Mouse (Mus musculus) MEL (cell line): ENCODE data around the gene Rtca. TPM values are rescaled to one million over a fixed set of nuclear protein-coding genes. Genes with fewer than 3 reads are reported as not detected.

Experiments
- DNase-seq: peaks from one replicate; pipeline ENCODE4 v3.0.0; 2011; ENCODE audit warnings: low read depth, low spot score
- H3K27ac ChIP-seq: 2 replicates; pipeline ENCODE4 v1.5.1; 2012; ENCODE audit warnings: low read depth, mild to moderate bottlenecking, control low read depth, low read length, moderate library complexity; ENCODE audit not compliant: control insufficient read depth
- H3K27me3 ChIP-seq, 2 experiments: fragments of 150-350 bp in 1 of 2; sonication (generic) in 1 of 2; 2 replicates each; pipeline ENCODE4 v1.6.1; 2012; ENCODE audit warnings: low read length in 2 of 2, mild to moderate bottlenecking in 2 of 2, improper control_type of control experiment in 1 of 2, moderate library complexity in 1 of 2; ENCODE audit not compliant: insufficient read depth in 2 of 2, control insufficient read depth in 1 of 2
- H3K36me3 ChIP-seq, 2 experiments: 2 replicates each; pipeline ENCODE4 v1.6.1; 2012 to 2014; ENCODE audit warnings: low read length in 2 of 2, improper control_type of control experiment in 1 of 2, inconsistent platforms in 1 of 2, mild to moderate bottlenecking in 1 of 2; ENCODE audit not compliant: insufficient read depth in 2 of 2, control insufficient read depth in 1 of 2
- H3K4me1 ChIP-seq, 2 experiments: fragments of 150-350 bp in 1 of 2; sonication (generic) in 1 of 2; 2 replicates each; pipeline ENCODE4 v1.6.1; 2012; ENCODE audit warnings: low read length in 2 of 2, improper control_type of control experiment in 1 of 2, mild to moderate bottlenecking in 1 of 2; ENCODE audit not compliant: insufficient read depth in 2 of 2, control insufficient read depth in 1 of 2
- H3K4me3 ChIP-seq, 2 experiments: fragments of 150-350 bp in 1 of 2; sonication (generic) in 1 of 2; 2 replicates each; pipeline ENCODE4 v1.5.1; 2012; ENCODE audit warnings: low read depth in 2 of 2, low read length in 2 of 2, mild to moderate bottlenecking in 2 of 2, moderate library complexity in 2 of 2, control low read depth in 1 of 2, improper control_type of control experiment in 1 of 2; ENCODE audit not compliant: control insufficient read depth in 1 of 2, insufficient read depth in 1 of 2
- H3K79me2 ChIP-seq: 2 replicates; pipeline ENCODE4 v1.6.1; 2012; ENCODE audit warnings: mild to moderate bottlenecking, low read length, moderate library complexity; ENCODE audit not compliant: control insufficient read depth, poor library complexity, insufficient read depth
- H3K9ac ChIP-seq: 2 replicates; pipeline ENCODE4 v1.6.1; 2012; ENCODE audit warnings: low read depth, mild to moderate bottlenecking, control low read depth, low read length, moderate library complexity; ENCODE audit not compliant: control insufficient read depth, poor library complexity, severe bottlenecking
- H3K9me3 ChIP-seq: fragments of 150-350 bp; sonication (generic); replicated peaks from 2 replicates; pipeline ENCODE4 v1.6.1; 2012; ENCODE audit warnings: mild to moderate bottlenecking, low read length, improper control_type of control experiment, moderate library complexity; ENCODE audit not compliant: insufficient read depth
- BHLHE40 ChIP-seq: IDR thresholded peaks from 2 replicates; pipeline ENCODE4 v1.6.1; 2012; ENCODE audit warnings: low read depth, mild to moderate bottlenecking, inconsistent platforms, low read length, improper control_type of control experiment, borderline replicate concordance
- CTCF ChIP-seq, 3 experiments: IDR thresholded peaks in 2 of 3; conservative IDR thresholded peaks in 1 of 3; 2 replicates each; pipeline ENCODE4 v1.5.1; 2011 to 2012; ENCODE audit warnings: low read length in 3 of 3, low read depth in 2 of 3, mild to moderate bottlenecking in 2 of 3, improper control_type of control experiment in 1 of 3, inconsistent platforms in 1 of 3, mixed read lengths in 1 of 3, moderate library complexity in 1 of 3; ENCODE audit not compliant: control insufficient read depth in 1 of 3, insufficient read depth in 1 of 3, poor library complexity in 1 of 3, severe bottlenecking in 1 of 3
- E2F4 ChIP-seq: IDR thresholded peaks from 2 replicates; pipeline ENCODE4 v1.6.1; 2011; ENCODE audit warnings: low read depth, low read length, improper control_type of control experiment, borderline replicate concordance
- ELF1 ChIP-seq: IDR thresholded peaks from 2 replicates; pipeline ENCODE4 v1.6.1; 2014; ENCODE audit warnings: low read depth, mild to moderate bottlenecking, inconsistent platforms, low read length, improper control_type of control experiment, moderate library complexity
- JUND ChIP-seq: IDR thresholded peaks from 2 replicates; pipeline ENCODE4 v1.6.1; 2011; ENCODE audit warnings: low read depth, mild to moderate bottlenecking, improper control_type of control experiment, low read length
- KAT2A ChIP-seq: conservative IDR thresholded peaks from 2 replicates; pipeline ENCODE4 v1.6.1; 2012; ENCODE audit warnings: low read depth, low read length, improper control_type of control experiment, inconsistent platforms
- MAZ ChIP-seq: IDR thresholded peaks from 2 replicates; pipeline ENCODE4 v1.6.1; 2012; ENCODE audit warnings: low read depth, mild to moderate bottlenecking, inconsistent platforms, low read length, improper control_type of control experiment
- MEF2A ChIP-seq: IDR thresholded peaks from 2 replicates; pipeline ENCODE4 v1.6.1; 2014; ENCODE audit warnings: low read depth, mild to moderate bottlenecking, inconsistent platforms, low read length, improper control_type of control experiment; ENCODE audit not compliant: poor library complexity, insufficient replicate concordance, severe bottlenecking; ENCODE audit errors: extremely low read depth
- MXI1 ChIP-seq: IDR thresholded peaks from 2 replicates; pipeline ENCODE4 v1.6.1; 2011; ENCODE audit warnings: mild to moderate bottlenecking, low read depth, low read length, improper control_type of control experiment
- MYC ChIP-seq: IDR thresholded peaks from 2 replicates; pipeline ENCODE4 v1.6.1; 2011; ENCODE audit warnings: low read depth, mild to moderate bottlenecking, low read length, improper control_type of control experiment, moderate library complexity
- POLR2A ChIP-seq, 2 experiments: IDR thresholded peaks; 2 replicates each; pipeline ENCODE4 v1.6.1; 2011 to 2012; ENCODE audit warnings: low read length in 2 of 2, mild to moderate bottlenecking in 2 of 2, control low read depth in 1 of 2, improper control_type of control experiment in 1 of 2, low read depth in 1 of 2, moderate library complexity in 1 of 2; ENCODE audit not compliant: control insufficient read depth in 1 of 2, insufficient read depth in 1 of 2, poor library complexity in 1 of 2
- POLR2AphosphoS5 ChIP-seq: IDR thresholded peaks from 2 replicates; pipeline ENCODE4 v1.6.1; 2012; ENCODE audit warnings: low read depth, borderline replicate concordance, mild to moderate bottlenecking, inconsistent platforms, low read length, moderate library complexity, mixed read lengths
- RAD21 ChIP-seq: IDR thresholded peaks from 2 replicates; pipeline ENCODE4 v1.6.1; 2011; ENCODE audit warnings: mild to moderate bottlenecking, low read depth, low read length, improper control_type of control experiment
- SMC3 ChIP-seq: IDR thresholded peaks from 2 replicates; pipeline ENCODE4 v1.6.1; 2011; ENCODE audit warnings: low read depth, low read length, improper control_type of control experiment
- TAL1 ChIP-seq: IDR thresholded peaks from 2 replicates; pipeline ENCODE4 v1.6.1; 2012; ENCODE audit warnings: mild to moderate bottlenecking, inconsistent platforms, low read length, moderate library complexity, mixed read lengths
- TCF12 ChIP-seq: IDR thresholded peaks from 2 replicates; pipeline ENCODE4 v1.6.1; 2014; ENCODE audit warnings: low read depth, mild to moderate bottlenecking, inconsistent platforms, low read length, improper control_type of control experiment, moderate library complexity
- ZC3H11A ChIP-seq: IDR thresholded peaks from 2 replicates; pipeline ENCODE4 v1.6.1; 2012; ENCODE audit warnings: low read depth, mild to moderate bottlenecking, inconsistent platforms, low read length, improper control_type of control experiment
- ZKSCAN1 ChIP-seq: IDR thresholded peaks from 2 replicates; pipeline ENCODE4 v1.6.1; 2012; ENCODE audit warnings: low read depth, mild to moderate bottlenecking, inconsistent platforms, low read length, improper control_type of control experiment, moderate library complexity
- polyA plus RNA-seq, 2 experiments: library from polyadenylated mRNA; stranded (reverse) in 1 of 2; unstranded in 1 of 2; fragments of >175 nt in 1 of 2; fragments of >200 nt in 1 of 2; gene quantifications; 2 replicates each; pipeline versions ENCODE4 v1.2.1 to v1.2.4; 2012; ENCODE audit warnings: low replicate concordance in 2 of 2, low read depth in 1 of 2; ENCODE audit not compliant: insufficient read length in 2 of 2, insufficient read depth in 1 of 2, missing spikeins in 1 of 2
- total RNA-seq: library from RNA; depleted of rRNA; stranded (reverse); fragments of 300-350 nt; gene quantifications from 2 replicates; pipeline ENCODE4 v1.2.3, GENCODE M21; 2012

Gene Rtca
- total and polyA plus RNA-seq, 3 experiments: 68.3 to 307 (median 68.6) TPM

DNA sequence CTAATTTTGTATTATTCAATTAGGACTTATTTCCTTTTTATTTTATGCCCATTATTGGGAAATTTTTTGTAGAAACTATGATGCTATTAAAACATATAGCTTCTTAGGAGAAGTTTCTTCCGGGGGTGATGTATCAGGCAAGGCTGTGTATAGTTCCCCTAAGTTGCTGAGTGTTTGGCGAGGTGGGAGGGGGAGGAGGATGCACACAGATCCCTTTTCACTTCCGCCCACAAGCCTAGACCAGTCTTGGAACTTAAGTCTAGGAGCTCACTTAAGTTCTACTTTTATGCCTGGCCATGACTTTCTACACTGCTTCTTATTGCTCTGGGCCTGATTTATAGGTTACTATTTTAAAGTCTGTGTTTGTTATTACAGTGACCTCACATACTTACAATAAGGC, 57.3 kb downstream of the Rtca start:
- H3K36me3 ChIP-seq: peaks cover 0 to 2% of the 10 kb centered on the region in 2 experiments; a peak in 1 of 4 replicates
- no peak for DNase-seq
- H3K4me3 ChIP-seq: no peak overlapping the region
- H3K27me3 ChIP-seq: no peaks in the 10 kb centered on the region; a peak in 2 of 4 replicates
- no peak for TF ChIP-seq MEF2A
- no peak for TF ChIP-seq KAT2A
- no peak for TF ChIP-seq TCF12
- TF ChIP-seq POLR2A (IDR thresholded peaks at IDR 0.05; ENCODE audit: control insufficient read depth in 1 of 2, insufficient read depth in 1 of 2, low read depth in 1 of 2, low read length in 2 of 2, poor library complexity in 1 of 2): no peak
- TF ChIP-seq ELF1: no peak
- TF ChIP-seq MXI1: no peak
- no peak for TF ChIP-seq ZC3H11A
- no peak for TF ChIP-seq CTCF (IDR thresholded peaks at IDR 0.05 in 2 of 3, conservative IDR thresholded peaks at IDR 0.05 in 1 of 3; ENCODE audit: control insufficient read depth in 1 of 3, insufficient read depth in 1 of 3, low read depth in 2 of 3, low read length in 3 of 3, poor library complexity in 1 of 3, severe bottlenecking in 1 of 3)
- TF ChIP-seq BHLHE40: no peak
- no peak for TF ChIP-seq ZKSCAN1
- TF ChIP-seq RAD21: no peak
- no peaks in the 10 kb centered on the region for H3K4me1 ChIP-seq
- no peaks in the 10 kb centered on the region for H3K9me3 ChIP-seq
- H3K9ac ChIP-seq: no peak overlapping the region
- H3K79me2 ChIP-seq: no peaks in the 10 kb centered on the region
- no peak overlapping the region for H3K27ac ChIP-seq

DNA sequence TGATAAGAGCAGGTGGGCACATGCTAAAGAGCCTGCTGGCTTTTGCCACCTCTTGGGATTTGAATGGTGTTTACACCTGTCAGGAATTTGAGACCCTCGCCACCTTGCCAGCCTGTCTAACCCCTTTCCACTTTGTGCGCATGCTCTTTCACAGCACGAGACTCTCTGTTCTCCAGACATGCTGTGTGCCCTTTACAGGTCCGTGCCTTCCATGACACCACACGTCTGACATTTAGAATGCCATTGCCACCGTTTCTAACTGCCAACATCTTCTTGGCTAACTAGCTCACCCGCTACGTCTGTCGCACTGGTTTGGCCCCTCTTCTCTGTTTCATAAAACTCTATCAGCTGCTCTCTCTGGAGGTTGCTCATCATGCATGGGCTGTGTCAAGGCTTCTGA, 63.7 kb downstream of the Rtca start:
- no peaks in the 10 kb centered on the region for H3K9me3 ChIP-seq
- no peaks in the 10 kb centered on the region for H3K79me2 ChIP-seq
- no peaks in the 10 kb centered on the region for H3K36me3 ChIP-seq
- TF ChIP-seq TAL1: no peak
- no peak for TF ChIP-seq SMC3
- TF ChIP-seq MXI1: no peak
- TF ChIP-seq ELF1: no peak
- TF ChIP-seq TCF12: no peak
- no peak for TF ChIP-seq KAT2A
- TF ChIP-seq ZKSCAN1: no peak
- no peak for TF ChIP-seq ZC3H11A
- no peak for TF ChIP-seq MYC
- no peak for TF ChIP-seq E2F4
- TF ChIP-seq MEF2A: no peak
- no peak for TF ChIP-seq MAZ
- no peak for TF ChIP-seq CTCF (IDR thresholded peaks at IDR 0.05 in 2 of 3, conservative IDR thresholded peaks at IDR 0.05 in 1 of 3; ENCODE audit: control insufficient read depth in 1 of 3, insufficient read depth in 1 of 3, low read depth in 2 of 3, low read length in 3 of 3, poor library complexity in 1 of 3, severe bottlenecking in 1 of 3)
- no peak for TF ChIP-seq POLR2AphosphoS5
- no peak for TF ChIP-seq JUND
- TF ChIP-seq, all 39 proteins: peak for 0
- no peaks in the 10 kb centered on the region for H3K4me1 ChIP-seq
- no peak overlapping the region for H3K4me3 ChIP-seq
- H3K9ac ChIP-seq: no peak overlapping the region
- H3K27ac ChIP-seq: no peak overlapping the region
- no peak for DNase-seq
- no peaks in the 10 kb centered on the region; a peak in 3 of 4 replicates for H3K27me3 ChIP-seq
